ENCODE assay signal across 7 mouse cellular contexts in genomic region chr10:80383431-80383830, GRCm38 (mm10). TPM values are rescaled to one million over a fixed set of nuclear protein-coding genes. Genes with fewer than 3 reads are reported as not detected.
DNase-seq lines count a peak whose midpoint lies in the region; ATAC-seq and TF ChIP-seq lines count a peak whose summit lies in the region.

No protein-coding gene starts in this region.

- TF ChIP-seq CTCF in kidney, adult 2 months (conservative IDR thresholded peaks at IDR 0.05; ENCODE audit: insufficient read depth, insufficient read length, low read depth, low read length) = peak; percentile 34; the same call in 1 of the 2 replicates
- TF ChIP-seq CTCF in midbrain, postnatal 0 days (IDR thresholded peaks at IDR 0.05) = peak; percentile 47

- peaks cover 9% of the 10 kb centered on the region; the same call in 1 of the 2 replicates for H3K4me1 ChIP-seq in kidney, adult 2 months (ENCODE audit: control insufficient read depth, insufficient read depth, low read length)
- H3K4me1 ChIP-seq in kidney, embryonic 14.5 days (ENCODE audit: control insufficient read depth, insufficient read depth, low read length) = peaks cover 27% of the 10 kb centered on the region
- H3K4me1 ChIP-seq in embryonic facial prominence, embryonic 13.5 days = peaks cover 34% of the 10 kb centered on the region
- H3K4me1 ChIP-seq in hindbrain, embryonic 16.5 days (ENCODE audit: control insufficient read depth, insufficient read depth, low read depth, low read length) = peaks cover 35% of the 10 kb centered on the region
- peaks cover 14% of the 10 kb centered on the region for H3K4me1 ChIP-seq in midbrain, postnatal 0 days (ENCODE audit: insufficient read depth, low read length)

- WGBS in kidney, adult 2 months = 53% methylated on average over 4 of the region's 4 CpGs
- WGBS in kidney, embryonic 14.5 days = 46% methylated on average over 4 of the region's 4 CpGs
- WGBS in embryonic facial prominence, embryonic 13.5 days = 58% methylated on average over 4 of the region's 4 CpGs
- 49% methylated on average over 4 of the region's 4 CpGs for WGBS in hindbrain, embryonic 16.5 days
- WGBS in midbrain, postnatal 0 days = 51% methylated on average over 4 of the region's 4 CpGs

- H3K9me3 ChIP-seq in kidney, embryonic 14.5 days (ENCODE audit: control insufficient read depth, low read length) = no peaks in the 10 kb centered on the region
- no peaks in the 10 kb centered on the region for H3K9me3 ChIP-seq in embryonic facial prominence, embryonic 13.5 days
- H3K9me3 ChIP-seq in hindbrain, embryonic 16.5 days (ENCODE audit: control insufficient read depth, low read length) = no peaks in the 10 kb centered on the region
- H3K9me3 ChIP-seq in midbrain, postnatal 0 days (ENCODE audit: low read length) = no peaks in the 10 kb centered on the region

- no peak for DNase-seq in kidney, adult 2 months
- DNase-seq in midbrain, postnatal 0 days (ENCODE audit: low spot score) = no peak
- DNase-seq in urinary bladder, postnatal 10 days (ENCODE audit: low spot score) = no peak
- DNase-seq in MN1 (ENCODE audit: low spot score) = no peak

- H3K36me3 ChIP-seq in kidney, adult 2 months (ENCODE audit: control insufficient read depth, insufficient read depth, low read length) = no peaks in the 10 kb centered on the region
- H3K36me3 ChIP-seq in kidney, embryonic 14.5 days (ENCODE audit: control insufficient read depth, insufficient read depth, low read length) = peaks cover 54% of the 10 kb centered on the region
- peaks cover 57% of the 10 kb centered on the region for H3K36me3 ChIP-seq in embryonic facial prominence, embryonic 13.5 days
- H3K36me3 ChIP-seq in hindbrain, embryonic 16.5 days (ENCODE audit: control insufficient read depth, insufficient read depth, low read length) = peaks cover 29% of the 10 kb centered on the region
- H3K36me3 ChIP-seq in midbrain, postnatal 0 days (ENCODE audit: insufficient read depth, low read length) = peaks cover 31% of the 10 kb centered on the region

- no peaks in the 10 kb centered on the region for H3K27me3 ChIP-seq in kidney, adult 2 months (replicated peaks; ENCODE audit: control insufficient read depth, insufficient read depth, low read length)
- H3K27me3 ChIP-seq in kidney, embryonic 14.5 days (ENCODE audit: control insufficient read depth, insufficient read depth, low read length) = no peaks in the 10 kb centered on the region
- no peaks in the 10 kb centered on the region for H3K27me3 ChIP-seq in embryonic facial prominence, embryonic 13.5 days
- H3K27me3 ChIP-seq in hindbrain, embryonic 16.5 days (replicated peaks; ENCODE audit: control insufficient read depth, insufficient read depth, low read length) = no peaks in the 10 kb centered on the region
- no peaks in the 10 kb centered on the region for H3K27me3 ChIP-seq in midbrain, postnatal 0 days (ENCODE audit: insufficient read depth, low read length)

- no peak overlapping the region for H3K4me3 ChIP-seq in kidney, adult 2 months (ENCODE audit: insufficient read depth, low read depth, low read length)
- H3K4me3 ChIP-seq in kidney, embryonic 14.5 days (ENCODE audit: low read length) = no peak overlapping the region
- H3K4me3 ChIP-seq in embryonic facial prominence, embryonic 13.5 days = no peak overlapping the region
- H3K4me3 ChIP-seq in hindbrain, embryonic 16.5 days (ENCODE audit: low read length) = peak overlapping the region; percentile 93
- peak overlapping the region; percentile 59 for H3K4me3 ChIP-seq in midbrain, postnatal 0 days (ENCODE audit: low read depth, low read length)

- H3K9ac ChIP-seq in kidney, embryonic 14.5 days (ENCODE audit: low read depth, low read length) = no peak overlapping the region
- H3K9ac ChIP-seq in embryonic facial prominence, embryonic 13.5 days = peak overlapping the region; percentile 55
- peak overlapping the region; percentile 99 for H3K9ac ChIP-seq in hindbrain, embryonic 16.5 days (ENCODE audit: low read depth, low read length)
- peak overlapping the region; percentile 99 for H3K9ac ChIP-seq in midbrain, postnatal 0 days (replicated peaks; ENCODE audit: low read length, poor library complexity, severe bottlenecking)

- H3K27ac ChIP-seq in kidney, adult 2 months (ENCODE audit: insufficient read depth, low read depth, low read length) = no peak overlapping the region
- H3K27ac ChIP-seq in kidney, embryonic 14.5 days (ENCODE audit: low read depth, low read length) = no peak overlapping the region
- no peak overlapping the region for H3K27ac ChIP-seq in embryonic facial prominence, embryonic 13.5 days
- H3K27ac ChIP-seq in hindbrain, embryonic 16.5 days (ENCODE audit: low read depth, low read length) = no peak overlapping the region
- no peak overlapping the region for H3K27ac ChIP-seq in midbrain, postnatal 0 days (ENCODE audit: low read depth, low read length)

- ATAC-seq in kidney, embryonic 14.5 days (ENCODE audit: low FRiP score, low TSS enrichment) = no peak
- no peak for ATAC-seq in embryonic facial prominence, embryonic 13.5 days (ENCODE audit: insufficient number of reproducible peaks, insufficient read depth, low FRiP score, low TSS enrichment, low read depth)
- no peak for ATAC-seq in hindbrain, embryonic 16.5 days
- no peak for ATAC-seq in midbrain, postnatal 0 days (ENCODE audit: low FRiP score)

- H3K4me2 ChIP-seq in kidney, embryonic 14.5 days (replicated peaks; ENCODE audit: low read depth, low read length) = no peak overlapping the region
- H3K4me2 ChIP-seq in embryonic facial prominence, embryonic 13.5 days = 0 out of 2 replicates have a peak overlapping the region, but pooled peaks have one; percentile 92
- H3K4me2 ChIP-seq in hindbrain, embryonic 16.5 days (ENCODE audit: low read length) = peak overlapping the region; percentile 97
- peak overlapping the region; percentile 94 for H3K4me2 ChIP-seq in midbrain, postnatal 0 days (ENCODE audit: low read depth, low read length, poor library complexity, severe bottlenecking)

- no peak for TF ChIP-seq POLR2A in kidney, adult 2 months (IDR thresholded peaks at IDR 0.05; ENCODE audit: low read depth, low read length)

RNA-seq across cellular contexts. Expression of gene Mex3d, which starts 4.0 kb away (rescaled TPM):
- polyA plus RNA-seq in kidney, adult 2 months (2012; rRNA removed) = 7.9 and 11.9 TPM in 2 replicates
- 8.7 and 14.6 TPM in 2 replicates for polyA plus RNA-seq in kidney, embryonic 14.5 days (2014; fragmentation: Nextera tagmentation; extraction: Ambion mirVana)
- 8.9 and 10.4 TPM in 2 replicates for polyA plus RNA-seq in embryonic facial prominence, embryonic 13.5 days (2015; fragmentation: Nextera tagmentation; extraction: Ambion mirVana)
- 9.1 and 9.2 TPM in 2 replicates for polyA plus RNA-seq in hindbrain, embryonic 16.5 days (2015; fragmentation: Nextera tagmentation; extraction: Ambion mirVana)
- total RNA-seq in midbrain, postnatal 0 days (2014; rRNA removed) = 118 and 147 TPM in 2 replicates
- 12.5 and 13.9 TPM in 2 replicates for polyA plus RNA-seq in midbrain, postnatal 0 days (2015; fragmentation: Nextera tagmentation; extraction: Ambion mirVana)

RNA-seq across cellular contexts. Expression of gene Mbd3, which starts 15.9 kb away (rescaled TPM):
- 143 and 151 TPM in 2 replicates for polyA plus RNA-seq in kidney, adult 2 months (2012; rRNA removed)
- 248 and 270 TPM in 2 replicates for polyA plus RNA-seq in kidney, embryonic 14.5 days (2014; fragmentation: Nextera tagmentation; extraction: Ambion mirVana)
- polyA plus RNA-seq in embryonic facial prominence, embryonic 13.5 days (2015; fragmentation: Nextera tagmentation; extraction: Ambion mirVana) = 263 and 297 TPM in 2 replicates
- polyA plus RNA-seq in hindbrain, embryonic 16.5 days (2015; fragmentation: Nextera tagmentation; extraction: Ambion mirVana) = 196 and 207 TPM in 2 replicates
- total RNA-seq in midbrain, postnatal 0 days (2014; rRNA removed) = 30.4 and 47.0 TPM in 2 replicates
- polyA plus RNA-seq in midbrain, postnatal 0 days (2015; fragmentation: Nextera tagmentation; extraction: Ambion mirVana) = 154 and 157 TPM in 2 replicates

RNA-seq across cellular contexts. Expression of gene Uqcr11, which starts 23.2 kb away (rescaled TPM):
- 3,960 and 3,968 TPM in 2 replicates for polyA plus RNA-seq in kidney, adult 2 months (2012; rRNA removed)
- 806 and 1,046 TPM in 2 replicates for polyA plus RNA-seq in kidney, embryonic 14.5 days (2014; fragmentation: Nextera tagmentation; extraction: Ambion mirVana)
- 447 and 479 TPM in 2 replicates for polyA plus RNA-seq in embryonic facial prominence, embryonic 13.5 days (2015; fragmentation: Nextera tagmentation; extraction: Ambion mirVana)
- 704 and 759 TPM in 2 replicates for polyA plus RNA-seq in hindbrain, embryonic 16.5 days (2015; fragmentation: Nextera tagmentation; extraction: Ambion mirVana)
- 295 and 379 TPM in 2 replicates for total RNA-seq in midbrain, postnatal 0 days (2014; rRNA removed)
- polyA plus RNA-seq in midbrain, postnatal 0 days (2015; fragmentation: Nextera tagmentation; extraction: Ambion mirVana) = 638 and 795 TPM in 2 replicates

RNA-seq across cellular contexts. Expression of gene Plk5, which starts 27.2 kb away (rescaled TPM):
- polyA plus RNA-seq in kidney, adult 2 months (2012; rRNA removed) = 1.8 and 2.0 TPM in 2 replicates
- 0.62 and 0.66 TPM in 2 replicates for polyA plus RNA-seq in kidney, embryonic 14.5 days (2014; fragmentation: Nextera tagmentation; extraction: Ambion mirVana)
- polyA plus RNA-seq in embryonic facial prominence, embryonic 13.5 days (2015; fragmentation: Nextera tagmentation; extraction: Ambion mirVana) = 1.8 and 2.6 TPM in 2 replicates
- polyA plus RNA-seq in hindbrain, embryonic 16.5 days (2015; fragmentation: Nextera tagmentation; extraction: Ambion mirVana) = 9.3 and 11.0 TPM in 2 replicates
- total RNA-seq in midbrain, postnatal 0 days (2014; rRNA removed) = 17.5 and 23.1 TPM in 2 replicates
- 12.5 and 12.8 TPM in 2 replicates for polyA plus RNA-seq in midbrain, postnatal 0 days (2015; fragmentation: Nextera tagmentation; extraction: Ambion mirVana)

RNA-seq across cellular contexts. Expression of gene Adamtsl5, which starts 35.2 kb away (rescaled TPM):
- 5.5 and 7.4 TPM in 2 replicates for polyA plus RNA-seq in kidney, adult 2 months (2012; rRNA removed)
- 1.2 and 2.7 TPM in 2 replicates for polyA plus RNA-seq in kidney, embryonic 14.5 days (2014; fragmentation: Nextera tagmentation; extraction: Ambion mirVana)
- 3.2 and 4.3 TPM in 2 replicates for polyA plus RNA-seq in embryonic facial prominence, embryonic 13.5 days (2015; fragmentation: Nextera tagmentation; extraction: Ambion mirVana)
- 1.1 and 1.8 TPM in 2 replicates for polyA plus RNA-seq in hindbrain, embryonic 16.5 days (2015; fragmentation: Nextera tagmentation; extraction: Ambion mirVana)
- 0.71 and 0.77 TPM in 2 replicates for total RNA-seq in midbrain, postnatal 0 days (2014; rRNA removed)
- 0.62 and 0.71 TPM in 2 replicates for polyA plus RNA-seq in midbrain, postnatal 0 days (2015; fragmentation: Nextera tagmentation; extraction: Ambion mirVana)

Comparison
In these comparisons a context has a peak if more than half of its experiments do, and no peak if none do; other contexts are left out.
1. H3K4me3 ChIP-seq: peak in hindbrain, embryonic 16.5 days (single experiment) and midbrain, postnatal 0 days (single experiment); none in kidney, adult 2 months (single experiment), kidney, embryonic 14.5 days (single experiment) and embryonic facial prominence, embryonic 13.5 days (single experiment).